Mouse (Mus musculus): ENCODE data around the gene Gpatch1. TPM values are rescaled to one million over a fixed set of nuclear protein-coding genes. Genes with fewer than 3 reads are reported as not detected.

The Gpatch1 gene
- polyA plus RNA-seq, 1 experiment, result 6.0 TPM

- H3K4me1 ChIP-seq (replicated peaks; ENCODE audit: control insufficient read depth, insufficient read depth, low read length), result no peaks in the 10 kb centered on the region
- H3K4me3 ChIP-seq (ENCODE audit: control insufficient read depth, insufficient read depth, low read length), result no peak overlapping the region
- no peak for DNase-seq
- H3K36me3 ChIP-seq (ENCODE audit: control insufficient read depth, insufficient read depth, low read length), result no peaks in the 10 kb centered on the region
- TF ChIP-seq CTCF (IDR thresholded peaks at IDR 0.05; ENCODE audit: borderline replicate concordance, control insufficient read depth, extremely low read depth, insufficient read depth, low read length, poor library complexity) (no peak), POLR2A (IDR thresholded peaks at IDR 0.05; ENCODE audit: control insufficient read depth, extremely low read depth, insufficient read depth, low read length, poor library complexity) (no peak)
- WGBS, result 81% methylated on average over 4 of the region's 4 CpGs
- H3K27ac ChIP-seq (ENCODE audit: control insufficient read depth, insufficient read depth, low read length), result no peak overlapping the region
- H3K27me3 ChIP-seq (ENCODE audit: control insufficient read depth, insufficient read depth, low read length), result no peaks in the 10 kb centered on the region; the same call in 1 of the 2 replicates
These were observed 24.3 kb upstream of the Gpatch1 start for GRCm38 (mm10) chr7:35342498-35342897.

GRCm38 (mm10) chr7:35341282-35341681 is 23.0 kb upstream of the Gpatch1 start:
- Histone ChIP-seq H3K4me1 (replicated peaks; ENCODE audit: control insufficient read depth, insufficient read depth, low read length) (no peaks in the 10 kb centered on the region), H3K36me3 (ENCODE audit: control insufficient read depth, insufficient read depth, low read length) (no peaks in the 10 kb centered on the region), H3K27me3 (ENCODE audit: control insufficient read depth, insufficient read depth, low read length) (no peaks in the 10 kb centered on the region; the same call in 1 of the 2 replicates), H3K4me3 (ENCODE audit: control insufficient read depth, insufficient read depth, low read length) (no peak overlapping the region), H3K27ac (ENCODE audit: control insufficient read depth, insufficient read depth, low read length) (no peak overlapping the region)
- WGBS, result 32% methylated on average over 6 of the region's 6 CpGs
- DNase-seq, result no peak
- TF ChIP-seq POLR2A (IDR thresholded peaks at IDR 0.05; ENCODE audit: control insufficient read depth, extremely low read depth, insufficient read depth, low read length, poor library complexity), result no peak

DNA sequence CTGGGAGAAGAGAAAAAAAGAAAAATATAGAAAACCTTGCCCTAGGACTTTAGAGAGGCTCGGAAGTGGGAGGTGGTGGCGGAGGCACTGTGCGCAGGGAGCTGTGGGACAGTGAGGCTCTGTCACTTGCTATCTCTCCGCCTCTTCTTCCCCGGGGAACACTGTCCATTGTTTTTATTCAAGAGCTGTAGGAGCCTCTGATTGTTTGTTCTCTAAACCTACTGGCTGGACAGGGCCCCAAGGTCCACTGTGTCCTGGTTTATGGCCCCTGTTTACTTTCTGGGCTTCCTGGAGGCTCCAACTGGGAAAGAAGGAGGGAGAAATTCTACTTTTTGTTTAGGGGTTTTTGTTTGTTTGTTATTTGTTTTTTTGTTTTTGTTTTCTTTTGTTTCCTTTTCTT is 22.0 kb upstream of the Gpatch1 start:
- H3K4me1 ChIP-seq (replicated peaks; ENCODE audit: control insufficient read depth, insufficient read depth, low read length), result no peaks in the 10 kb centered on the region
- H3K4me3 ChIP-seq (ENCODE audit: control insufficient read depth, insufficient read depth, low read length), result no peak overlapping the region
- peaks cover 1% of the 10 kb centered on the region; the same call in 1 of the 2 replicates for H3K27me3 ChIP-seq (ENCODE audit: control insufficient read depth, insufficient read depth, low read length)
- DNase-seq, result no peak
- TF ChIP-seq POLR2A (IDR thresholded peaks at IDR 0.05; ENCODE audit: control insufficient read depth, extremely low read depth, insufficient read depth, low read length, poor library complexity), result no peak
- TF ChIP-seq CTCF (IDR thresholded peaks at IDR 0.05; ENCODE audit: borderline replicate concordance, control insufficient read depth, extremely low read depth, insufficient read depth, low read length, poor library complexity), result no peak
- H3K27ac ChIP-seq (ENCODE audit: control insufficient read depth, insufficient read depth, low read length), result no peak overlapping the region
- no peaks in the 10 kb centered on the region for H3K36me3 ChIP-seq (ENCODE audit: control insufficient read depth, insufficient read depth, low read length)
- 73% methylated on average over 5 of the region's 5 CpGs for WGBS

DNA sequence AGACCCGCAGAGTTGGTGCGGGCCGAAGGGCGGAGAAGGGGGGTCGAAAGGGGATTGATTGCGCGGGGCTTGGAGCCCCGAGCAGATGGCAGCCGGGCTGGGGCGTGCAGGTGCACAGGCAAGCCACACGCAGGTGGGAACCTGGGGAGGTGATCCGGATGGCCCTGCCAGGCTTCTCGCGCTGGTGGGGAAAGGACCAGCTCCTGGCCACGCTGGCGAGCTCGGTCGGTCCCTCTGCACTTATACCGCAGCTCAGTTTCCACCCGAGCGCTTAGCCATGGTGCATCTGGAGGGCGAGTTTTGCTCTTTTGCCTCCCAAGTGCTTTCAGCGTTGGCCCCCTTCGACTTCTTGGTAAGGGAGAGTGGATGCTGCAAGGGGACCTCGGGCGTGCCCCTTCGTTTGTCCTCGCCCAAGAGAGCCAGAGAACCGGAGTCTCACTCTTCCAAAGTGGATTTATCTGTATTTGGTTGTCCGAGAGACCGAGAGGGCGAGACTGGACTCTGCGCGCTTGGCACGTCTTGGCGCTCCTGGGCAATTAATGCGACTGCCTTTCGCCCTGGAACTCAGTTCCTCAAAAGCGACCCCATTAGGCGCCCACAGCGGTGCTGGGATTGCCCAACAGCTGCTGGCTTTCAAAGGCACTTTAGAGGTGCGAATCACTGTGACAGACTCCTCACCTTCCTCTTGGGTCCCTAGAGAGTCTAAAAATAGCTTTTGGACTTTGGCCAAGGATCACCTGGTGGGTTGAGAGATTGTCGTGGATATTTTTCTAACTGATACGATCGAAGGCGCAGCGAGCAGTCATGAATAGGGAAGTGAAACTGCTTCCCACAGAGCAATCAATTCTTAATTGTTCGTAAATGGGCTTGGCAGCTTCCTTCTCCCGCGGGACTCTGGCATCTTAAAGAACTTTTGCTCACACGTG is 16.6 kb upstream of the Gpatch1 start:
- 2% methylated on average over 51 of the region's 51 CpGs for WGBS
- TF ChIP-seq CTCF (IDR thresholded peaks at IDR 0.05; ENCODE audit: borderline replicate concordance, control insufficient read depth, extremely low read depth, insufficient read depth, low read length, poor library complexity) (no peak), POLR2A (IDR thresholded peaks at IDR 0.05; ENCODE audit: control insufficient read depth, extremely low read depth, insufficient read depth, low read length, poor library complexity) (no peak)
- peaks cover 7% of the 10 kb centered on the region; the same call in 1 of the 2 replicates for H3K27me3 ChIP-seq (ENCODE audit: control insufficient read depth, insufficient read depth, low read length)
- H3K4me3 ChIP-seq (ENCODE audit: control insufficient read depth, insufficient read depth, low read length), result peak overlapping the region; percentile 44
- no peak overlapping the region for H3K27ac ChIP-seq (ENCODE audit: control insufficient read depth, insufficient read depth, low read length)
- H3K36me3 ChIP-seq (ENCODE audit: control insufficient read depth, insufficient read depth, low read length), result no peaks in the 10 kb centered on the region
- DNase-seq, result no peak
- peaks cover 19% of the 10 kb centered on the region for H3K4me1 ChIP-seq (replicated peaks; ENCODE audit: control insufficient read depth, insufficient read depth, low read length)

DNA sequence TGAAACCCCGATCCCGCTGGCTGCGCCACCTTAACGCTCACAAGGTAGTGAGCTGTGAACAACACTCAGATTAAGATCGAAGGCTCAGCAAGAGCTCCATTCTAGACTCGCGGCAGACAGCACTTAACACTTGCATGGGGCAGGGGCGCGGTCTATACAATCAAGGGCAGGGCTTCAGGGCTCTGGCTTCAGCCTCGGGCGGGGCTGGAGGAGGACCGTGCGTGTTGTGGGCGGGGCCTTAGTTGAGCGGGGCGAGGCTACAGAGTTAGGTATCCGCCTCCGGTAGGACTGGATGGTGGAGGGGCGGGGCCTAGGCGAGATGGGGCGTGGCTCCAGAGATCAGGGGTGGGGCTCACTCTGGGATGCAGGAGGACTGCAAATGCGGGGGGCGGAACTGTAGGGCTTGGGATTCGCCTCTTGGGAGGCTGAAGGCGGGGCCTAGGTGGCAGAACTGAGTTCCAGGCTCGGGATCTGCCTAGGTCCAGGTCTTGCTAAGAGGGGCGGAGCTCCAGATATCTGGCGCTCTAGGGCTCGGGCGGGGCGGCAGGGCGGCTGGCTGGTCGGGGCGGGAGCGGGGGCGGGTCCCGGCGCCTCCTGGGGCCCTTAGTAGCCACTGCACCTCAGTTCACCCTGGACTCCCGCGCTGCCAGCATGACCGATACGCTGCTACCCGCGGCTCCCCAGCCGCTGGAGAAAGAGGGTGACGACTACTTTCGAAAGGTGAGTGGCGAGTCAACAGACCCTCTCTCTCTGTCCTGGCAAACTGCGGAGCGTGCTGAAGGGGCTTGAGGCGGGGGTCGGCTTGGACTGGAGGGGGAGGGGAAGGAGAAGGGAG is 15.7 kb upstream of the Gpatch1 start, which contains the start of gene Rhpn2:
TSS of gene Rhpn2 (plus strand) at position 479 of the 835 bp plus-strand sequence.
- peak within 1 kb of the TSS; percentile 45 for H3K4me3 ChIP-seq (ENCODE audit: control insufficient read depth, insufficient read depth, low read length)
- TF ChIP-seq POLR2A (IDR thresholded peaks at IDR 0.05; ENCODE audit: control insufficient read depth, extremely low read depth, insufficient read depth, low read length, poor library complexity) (no peak), CTCF (IDR thresholded peaks at IDR 0.05; ENCODE audit: borderline replicate concordance, control insufficient read depth, extremely low read depth, insufficient read depth, low read length, poor library complexity) (no peak)
- H3K36me3 ChIP-seq (ENCODE audit: control insufficient read depth, insufficient read depth, low read length), result no peaks in the 10 kb centered on the region
- peaks cover 19% of the 10 kb centered on the region for H3K4me1 ChIP-seq (replicated peaks; ENCODE audit: control insufficient read depth, insufficient read depth, low read length)
- H3K27ac ChIP-seq (ENCODE audit: control insufficient read depth, insufficient read depth, low read length), result no peak within 1 kb of the TSS
- DNase-seq, result peak; percentile 96
- 1% methylated on average over 51 of the region's 52 CpGs for WGBS
- H3K27me3 ChIP-seq (ENCODE audit: control insufficient read depth, insufficient read depth, low read length), result peaks cover 7% of the 10 kb centered on the region; the same call in 1 of the 2 replicates

DNA sequence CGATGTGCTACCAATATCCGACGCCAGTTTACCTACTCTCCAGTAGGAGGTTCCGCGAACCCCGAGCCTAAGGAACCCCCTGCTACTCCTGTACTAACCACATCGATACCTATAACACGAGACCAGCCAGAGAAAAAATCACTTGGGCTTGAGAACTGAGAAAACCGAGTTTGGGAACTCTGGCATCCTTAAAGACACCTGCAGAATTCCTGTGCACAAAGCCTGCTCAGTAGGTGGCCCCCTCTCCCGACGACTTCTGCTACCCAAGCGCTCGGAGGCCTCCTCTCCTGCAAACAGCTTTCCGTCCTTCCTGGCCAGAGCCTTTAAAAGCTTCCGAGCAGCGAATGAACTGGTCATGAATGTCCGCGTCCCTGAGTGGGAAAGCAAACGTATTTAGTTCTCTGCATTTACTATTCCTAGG is 15.0 kb upstream of the Gpatch1 start:
- peak; percentile 18 for DNase-seq
- 2% methylated on average over 19 of the region's 19 CpGs for WGBS
- Histone ChIP-seq H3K4me3 (ENCODE audit: control insufficient read depth, insufficient read depth, low read length) (peak overlapping the region; percentile 45), H3K27ac (ENCODE audit: control insufficient read depth, insufficient read depth, low read length) (no peak overlapping the region), H3K36me3 (ENCODE audit: control insufficient read depth, insufficient read depth, low read length) (no peaks in the 10 kb centered on the region), H3K4me1 (replicated peaks; ENCODE audit: control insufficient read depth, insufficient read depth, low read length) (peaks cover 19% of the 10 kb centered on the region), H3K27me3 (ENCODE audit: control insufficient read depth, insufficient read depth, low read length) (peaks cover 7% of the 10 kb centered on the region; the same call in 1 of the 2 replicates)
- no peak for TF ChIP-seq CTCF (IDR thresholded peaks at IDR 0.05; ENCODE audit: borderline replicate concordance, control insufficient read depth, extremely low read depth, insufficient read depth, low read length, poor library complexity)
- TF ChIP-seq POLR2A (IDR thresholded peaks at IDR 0.05; ENCODE audit: control insufficient read depth, extremely low read depth, insufficient read depth, low read length, poor library complexity), result no peak
